ENCODE assay signal across 14 mouse cellular contexts in the genomic region with DNA sequence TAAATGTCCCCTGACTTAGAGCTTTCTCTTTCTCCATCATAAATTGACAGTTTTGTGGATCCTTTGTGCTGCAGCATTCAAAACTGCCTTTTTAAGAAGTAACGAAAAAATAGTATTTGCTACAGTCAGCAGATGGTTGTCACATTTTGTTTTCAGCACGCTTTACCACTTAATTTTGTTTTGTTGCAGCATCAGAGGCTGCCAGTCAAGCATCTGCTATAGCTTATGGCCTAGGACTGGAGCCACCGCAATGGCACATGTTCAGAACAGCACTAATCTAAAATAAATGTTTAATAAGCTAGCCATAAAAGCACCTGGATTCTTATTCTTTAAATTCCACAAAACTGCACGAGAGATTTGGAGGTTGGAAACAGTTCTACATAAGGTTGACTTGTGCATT.
DNase-seq lines count a peak whose midpoint lies in the region; ATAC-seq and TF ChIP-seq lines count a peak whose summit lies in the region.
"Had no signal": no experiment of that assay in that cellular context is flagged by ENCODE, and none has a peak within 500 bp of the region (broad histone marks: within the 10 kb centered on the region; RNA-seq: fewer than 3 reads in every experiment).

No protein-coding gene starts in this region.

- TF ChIP-seq POLR2A in limb, embryonic 14.5 days (IDR thresholded peaks at IDR 0.05; ENCODE audit: borderline replicate concordance, extremely low read depth, insufficient read depth, insufficient read length): no peak

- 0 out of 2 replicates have a peak, but pooled peaks cover 8% of the 10 kb centered on the region for H3K36me3 ChIP-seq in hindbrain, embryonic 13.5 days
- no peaks in the 10 kb centered on the region for H3K36me3 ChIP-seq in hindbrain, embryonic 10.5 days
- H3K36me3 ChIP-seq in hindbrain, embryonic 15.5 days: no peaks in the 10 kb centered on the region
- no peaks in the 10 kb centered on the region for H3K36me3 ChIP-seq in limb, embryonic 14.5 days (ENCODE audit: control insufficient read depth, insufficient read depth, low read length)
- peaks cover 2% of the 10 kb centered on the region for H3K36me3 ChIP-seq in liver, postnatal 0 days (replicated peaks; ENCODE audit: insufficient read depth, low read length)
- H3K36me3 ChIP-seq: heart, embryonic 15.5 days; intestine, embryonic 15.5 days had no signal

- no peaks in the 10 kb centered on the region for H3K27me3 ChIP-seq in hindbrain, embryonic 13.5 days
- H3K27me3 ChIP-seq in hindbrain, embryonic 10.5 days (ENCODE audit: insufficient read depth, poor library complexity, severe bottlenecking): no peaks in the 10 kb centered on the region
- no peaks in the 10 kb centered on the region for H3K27me3 ChIP-seq in hindbrain, embryonic 15.5 days
- no peaks in the 10 kb centered on the region for H3K27me3 ChIP-seq in limb, embryonic 14.5 days (ENCODE audit: control insufficient read depth, insufficient read depth, low read length)
- no peaks in the 10 kb centered on the region for H3K27me3 ChIP-seq in liver, postnatal 0 days (ENCODE audit: insufficient read depth, low read length)
- H3K27me3 ChIP-seq: heart, embryonic 15.5 days; intestine, embryonic 15.5 days had no signal

- no peak overlapping the region; the same call in 1 of the 2 replicates for H3K4me2 ChIP-seq in hindbrain, embryonic 13.5 days
- peak overlapping the region; percentile 30; the same call in 1 of the 2 replicates for H3K4me2 ChIP-seq in hindbrain, embryonic 15.5 days
- H3K4me2 ChIP-seq in limb, embryonic 14.5 days (replicated peaks; ENCODE audit: low read depth, low read length, severe bottlenecking): no peak overlapping the region
- H3K4me2 ChIP-seq in liver, postnatal 0 days (ENCODE audit: low read depth, low read length): no peak overlapping the region
- H3K4me2 ChIP-seq: heart, embryonic 15.5 days; intestine, embryonic 15.5 days had no signal

- TF ChIP-seq CTCF in liver, postnatal 0 days (IDR thresholded peaks at IDR 0.05; ENCODE audit: low read depth): no peak

- 46% methylated on average over 4 of the region's 4 CpGs for WGBS in hindbrain, embryonic 13.5 days
- WGBS in hindbrain, embryonic 10.5 days: 87% methylated on average over 4 of the region's 4 CpGs
- WGBS in hindbrain, embryonic 15.5 days: 40% methylated on average over 4 of the region's 4 CpGs
- 24% methylated on average over 4 of the region's 4 CpGs for WGBS in limb, embryonic 14.5 days
- 79% methylated on average over 4 of the region's 4 CpGs for WGBS in liver, postnatal 0 days (ENCODE audit: insufficient replicate concordance)

- no peak for DNase-seq in hindbrain, embryonic 10.5 days (ENCODE audit: low spot score)
- peak; percentile 71 to 72 for DNase-seq in cerebellum, postnatal 10 days
- peak; percentile 62 for DNase-seq in limb, embryonic 14.5 days (ENCODE audit: low spot score)
- DNase-seq in spleen, postnatal 36 days (ENCODE audit: low spot score in 2 of 2): no peak
- no peak for DNase-seq in urinary bladder, postnatal 10 days (ENCODE audit: low spot score)
- DNase-seq in liver, postnatal 0 days: no peak
- DNase-seq: gastrocnemius, postnatal 14 days; kidney, postnatal 4 days had no signal

- no peaks in the 10 kb centered on the region for H3K9me3 ChIP-seq in hindbrain, embryonic 13.5 days
- H3K9me3 ChIP-seq in hindbrain, embryonic 10.5 days: no peaks in the 10 kb centered on the region
- H3K9me3 ChIP-seq in hindbrain, embryonic 15.5 days: no peaks in the 10 kb centered on the region
- H3K9me3 ChIP-seq in limb, embryonic 14.5 days (ENCODE audit: control insufficient read depth, low read length): no peaks in the 10 kb centered on the region
- H3K9me3 ChIP-seq in liver, postnatal 0 days (ENCODE audit: low read length): no peaks in the 10 kb centered on the region
- H3K9me3 ChIP-seq: heart, embryonic 15.5 days; intestine, embryonic 15.5 days had no signal

- no peak for TF ChIP-seq EP300 in liver, postnatal 0 days (IDR thresholded peaks at IDR 0.05; ENCODE audit: low read depth)

- peak overlapping the region; percentile 89 for H3K27ac ChIP-seq in hindbrain, embryonic 13.5 days
- no peak overlapping the region for H3K27ac ChIP-seq in hindbrain, embryonic 10.5 days
- peak overlapping the region; percentile 85 for H3K27ac ChIP-seq in hindbrain, embryonic 15.5 days (replicated peaks)
- no peak overlapping the region for H3K27ac ChIP-seq in limb, embryonic 14.5 days (replicated peaks; ENCODE audit: low read depth, low read length)
- H3K27ac ChIP-seq in liver, postnatal 0 days (ENCODE audit: low read depth): no peak overlapping the region
- H3K27ac ChIP-seq: heart, embryonic 15.5 days; intestine, embryonic 15.5 days had no signal

- ATAC-seq in hindbrain, embryonic 13.5 days (ENCODE audit: low FRiP score): peak; percentile 62; the same call in 1 of the 2 replicates
- peak; percentile 67 for ATAC-seq in hindbrain, embryonic 15.5 days (ENCODE audit: low FRiP score, low read depth)
- no peak for ATAC-seq in limb, embryonic 14.5 days (ENCODE audit: low FRiP score, low read depth)
- no peak for ATAC-seq in liver, postnatal 0 days
- ATAC-seq: activated CD4-positive, CD25-positive, alpha-beta regulatory T cell, adult 4 months; intestine, embryonic 15.5 days had no signal

- peaks cover 37% of the 10 kb centered on the region for H3K4me1 ChIP-seq in hindbrain, embryonic 13.5 days (replicated peaks)
- 0 out of 2 replicates have a peak, but pooled peaks cover 7% of the 10 kb centered on the region for H3K4me1 ChIP-seq in hindbrain, embryonic 10.5 days (replicated peaks)
- H3K4me1 ChIP-seq in hindbrain, embryonic 15.5 days (replicated peaks): peaks cover 27% of the 10 kb centered on the region
- peaks cover 7% of the 10 kb centered on the region for H3K4me1 ChIP-seq in limb, embryonic 14.5 days (ENCODE audit: control insufficient read depth, insufficient read depth, low read length)
- H3K4me1 ChIP-seq in liver, postnatal 0 days (ENCODE audit: insufficient read depth): no peaks in the 10 kb centered on the region
- H3K4me1 ChIP-seq: heart, embryonic 15.5 days had no signal

- no peak overlapping the region for H3K4me3 ChIP-seq in hindbrain, embryonic 13.5 days
- H3K4me3 ChIP-seq in hindbrain, embryonic 10.5 days: no peak overlapping the region
- H3K4me3 ChIP-seq in hindbrain, embryonic 15.5 days: no peak overlapping the region
- H3K4me3 ChIP-seq in limb, embryonic 14.5 days (replicated peaks; ENCODE audit: low read length): no peak overlapping the region
- no peak overlapping the region for H3K4me3 ChIP-seq in liver, postnatal 0 days (ENCODE audit: low read depth, low read length)
- H3K4me3 ChIP-seq: heart, embryonic 15.5 days; intestine, embryonic 15.5 days; myocyte had no signal

- no peak overlapping the region for H3K9ac ChIP-seq in hindbrain, embryonic 13.5 days
- H3K9ac ChIP-seq in hindbrain, embryonic 15.5 days: no peak overlapping the region
- no peak overlapping the region for H3K9ac ChIP-seq in limb, embryonic 14.5 days (ENCODE audit: low read depth, low read length, severe bottlenecking)
- H3K9ac ChIP-seq in liver, postnatal 0 days (replicated peaks): no peak overlapping the region
- H3K9ac ChIP-seq: heart, embryonic 15.5 days; intestine, embryonic 15.5 days had no signal

Comparison
In these comparisons a context has a peak if more than half of its experiments do, and no peak if none do; other contexts are left out.
1. H3K27ac ChIP-seq: peak in hindbrain, embryonic 13.5 days (single experiment) and hindbrain, embryonic 15.5 days (single experiment); none in hindbrain, embryonic 10.5 days (single experiment), limb, embryonic 14.5 days (single experiment) and liver, postnatal 0 days (single experiment).
2. ATAC-seq: peak in hindbrain, embryonic 13.5 days (single experiment) and hindbrain, embryonic 15.5 days (single experiment); none in limb, embryonic 14.5 days (single experiment) and liver, postnatal 0 days (single experiment).
3. DNase-seq: peak in cerebellum, postnatal 10 days (2 of 2) and limb, embryonic 14.5 days (single experiment); none in hindbrain, embryonic 10.5 days (single experiment), spleen, postnatal 36 days (0 of 2), urinary bladder, postnatal 10 days (single experiment) and liver, postnatal 0 days (single experiment).